Mouse (Mus musculus) duodenum, adult 2 months (tissue): ENCODE measurements around the gene Hcn4. TPM values are rescaled to one million over a fixed set of nuclear protein-coding genes. Genes with fewer than 3 reads are reported as not detected.

Source experiments
- polyA plus RNA-seq: library from polyadenylated mRNA; depleted of rRNA; stranded (reverse); fragments of >200 nt; gene quantifications from 2 replicates; pipeline ENCODE4 v1.2.3, GENCODE M21; 2012; ENCODE audit warnings: low replicate concordance; rRNA removed

Hcn4 gene
- polyA plus RNA-seq: 0.64 and 0.85 TPM in 2 replicates

DNA sequence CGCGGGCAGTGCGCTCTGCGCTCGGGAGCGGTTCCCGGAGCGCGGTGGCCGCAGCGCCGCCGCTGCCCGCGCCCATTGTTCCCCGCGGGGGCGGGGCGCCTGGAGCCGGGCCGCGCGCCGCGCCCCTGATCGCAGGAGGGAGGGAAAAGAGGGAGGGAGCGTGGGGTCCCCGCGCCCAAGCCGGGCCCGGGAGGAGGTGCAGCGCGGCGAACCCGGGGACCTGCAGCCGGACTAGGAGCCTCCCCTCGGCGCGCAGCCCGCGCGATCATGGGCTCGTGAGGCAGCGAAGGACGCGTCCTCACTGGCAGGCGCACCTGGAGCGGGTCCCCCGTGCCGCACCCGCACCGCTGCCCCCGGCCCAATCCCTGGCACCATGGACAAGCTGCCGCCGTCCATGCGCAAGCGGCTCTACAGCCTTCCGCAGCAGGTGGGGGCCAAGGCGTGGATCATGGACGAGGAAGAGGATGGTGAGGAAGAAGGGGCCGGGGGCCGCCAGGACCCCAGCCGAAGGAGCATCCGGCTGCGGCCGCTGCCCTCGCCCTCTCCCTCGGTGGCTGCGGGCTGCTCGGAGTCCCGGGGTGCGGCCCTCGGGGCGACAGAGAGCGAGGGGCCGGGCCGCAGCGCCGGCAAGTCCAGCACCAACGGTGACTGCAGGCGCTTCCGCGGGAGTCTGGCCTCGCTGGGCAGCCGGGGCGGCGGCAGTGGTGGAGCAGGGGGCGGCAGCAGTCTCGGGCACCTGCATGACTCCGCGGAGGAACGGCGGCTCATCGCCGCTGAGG is at the start of gene Hcn4:
Hcn4 (plus strand) TSS at position 274 of the 779 bp plus-strand sequence.

Other genes starting within 250 kb of the Hcn4 start
- gene Nptn, start 241.2 kb upstream of the Hcn4 start, polyA plus RNA-seq: 160 and 225 TPM in 2 replicates
- gene Rec114, start 79.4 kb upstream of the Hcn4 start, polyA plus RNA-seq: 0.25 and 0.28 TPM in 2 replicates
- gene Neo1, start 213.0 kb downstream of the Hcn4 start, polyA plus RNA-seq: 11.4 and 14.5 TPM in 2 replicates